Mouse (Mus musculus) layer of hippocampus, postnatal 25 days (tissue): Measurements from ENCODE around the gene Kdm5b. TPM values are rescaled to one million over a fixed set of nuclear protein-coding genes. Genes with fewer than 3 reads are reported as not detected.

ENCODE experiments used
- DNase-seq, 2 experiments: peaks; one replicate each; pipeline ENCODE4 v3.0.0; 2022; ENCODE audit warnings: mixed read lengths in 2 of 2, low spot score in 1 of 2; ENCODE audit errors: extremely low spot score in 1 of 2
- total RNA-seq, 2 experiments: library from RNA; stranded (reverse); gene quantifications; 2 replicates each; pipeline ENCODE4 v1.2.3; 2021

Kdm5b gene
- total RNA-seq, 2 experiments from 2014 or later = 71.1 to 75.3 TPM

- DNase-seq = no peak
These were observed 81.5 kb downstream of the Kdm5b start for GRCm38 (mm10) chr1:134641507-134641906.

- DNase-seq = no peak
These were observed 83.7 kb downstream of the Kdm5b start for GRCm38 (mm10) chr1:134643702-134644101.

- DNase-seq = no peak
These were observed 85.6 kb downstream of the Kdm5b start for GRCm38 (mm10) chr1:134645408-134646200.

DNA sequence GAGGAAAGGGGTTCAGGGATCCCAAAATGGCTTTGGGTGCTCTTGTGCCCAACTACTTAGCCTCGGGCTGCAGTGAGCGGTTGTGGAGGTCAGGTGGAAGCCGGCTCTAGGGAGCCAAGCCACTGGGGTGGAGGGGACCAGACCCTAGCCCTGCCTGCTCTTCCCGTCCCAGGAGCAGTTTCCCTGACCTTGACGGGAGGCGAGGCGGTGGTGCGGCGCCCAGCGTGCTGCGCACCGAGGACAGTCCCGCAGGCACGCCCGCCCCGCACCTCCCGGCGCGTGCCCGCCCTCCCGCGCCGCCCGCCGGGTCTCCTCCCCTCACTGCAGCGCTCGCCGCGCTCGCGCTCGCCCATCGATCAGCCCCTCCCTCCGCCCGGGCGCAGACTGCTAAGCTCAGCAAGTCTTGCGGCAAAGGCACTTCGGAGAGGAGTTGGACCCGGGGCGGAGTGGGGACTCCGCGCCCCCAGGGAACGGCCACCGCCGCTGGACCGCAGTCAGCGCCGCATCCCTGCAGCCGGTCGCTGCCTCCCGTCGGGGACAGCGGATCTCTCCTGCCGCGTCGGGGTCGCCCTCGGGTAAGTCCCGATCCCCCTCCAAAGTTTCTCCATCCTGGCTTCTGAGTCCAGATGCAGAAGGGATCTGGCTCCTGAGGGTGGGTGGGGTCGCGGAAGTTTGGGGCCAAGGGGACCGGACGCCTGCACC lies 86.4 kb downstream of the Kdm5b start, which contains the start of gene Syt2:
TSS of gene Syt2 (plus strand) at position 417 of the 702 bp plus-strand sequence.
- peak; percentile 29 to 30 for DNase-seq

- no peak for DNase-seq
These were observed 87.0 kb downstream of the Kdm5b start for GRCm38 (mm10) chr1:134646963-134647282.

DNA sequence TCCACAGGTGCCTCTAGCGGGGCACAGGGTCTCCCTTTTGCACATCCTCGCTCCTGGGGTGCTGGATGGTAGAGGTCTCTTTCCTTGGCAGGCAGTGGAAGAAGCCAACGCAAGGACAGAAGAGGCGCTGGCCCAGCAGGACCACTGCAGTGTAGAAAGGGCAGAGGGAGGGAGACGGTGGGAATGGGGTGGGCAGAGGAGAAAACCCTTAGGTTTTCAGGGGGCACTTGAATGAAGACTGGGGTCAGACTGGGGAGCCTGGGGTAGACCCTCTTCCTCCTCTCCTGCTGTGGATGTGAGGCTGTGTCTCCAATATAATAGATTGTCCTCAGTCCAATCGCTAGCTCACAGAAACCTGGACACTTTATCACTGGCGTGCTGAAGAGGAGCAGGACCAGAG lies 87.6 kb downstream of the Kdm5b start:
- DNase-seq = no peak

GRCm38 (mm10) chr1:134650816-134651215 lies 90.8 kb downstream of the Kdm5b start:
- DNase-seq = no peak

DNA sequence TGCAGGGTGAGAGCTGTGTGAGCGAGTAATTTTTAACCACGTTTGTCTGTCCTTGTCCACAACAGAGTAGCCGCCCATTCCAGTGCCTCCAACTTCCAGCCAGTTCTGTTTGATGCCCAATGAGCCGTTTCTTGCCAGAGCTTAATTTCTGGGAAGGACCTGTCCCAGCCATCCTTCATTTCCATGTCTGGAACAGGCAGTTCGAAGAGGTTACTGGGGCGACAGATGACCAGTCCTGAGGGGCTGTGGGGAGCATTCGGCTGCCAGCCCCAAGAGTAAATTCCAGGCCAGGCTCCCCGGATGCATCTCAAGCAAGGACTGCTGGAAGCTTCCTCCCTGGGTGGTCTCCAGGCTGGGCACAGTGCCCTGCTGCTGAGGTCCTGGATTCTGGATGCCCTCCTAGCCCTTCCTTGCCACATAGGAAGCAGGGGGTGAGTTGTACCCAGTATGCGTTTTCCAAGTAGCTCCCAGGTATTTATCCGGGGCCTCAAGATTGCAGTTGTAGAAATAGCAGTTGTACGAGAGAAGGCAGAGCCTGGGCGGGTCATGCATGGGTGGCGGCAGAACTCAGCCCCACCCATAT lies 91.4 kb downstream of the Kdm5b start:
- peak in 1 of 2 experiments; percentile 35 for DNase-seq

GRCm38 (mm10) chr1:134651851-134652398 lies 92.0 kb downstream of the Kdm5b start:
- no peak for DNase-seq

- DNase-seq = no peak
These were observed 93.8 kb downstream of the Kdm5b start for GRCm38 (mm10) chr1:134653603-134654257.

DNA sequence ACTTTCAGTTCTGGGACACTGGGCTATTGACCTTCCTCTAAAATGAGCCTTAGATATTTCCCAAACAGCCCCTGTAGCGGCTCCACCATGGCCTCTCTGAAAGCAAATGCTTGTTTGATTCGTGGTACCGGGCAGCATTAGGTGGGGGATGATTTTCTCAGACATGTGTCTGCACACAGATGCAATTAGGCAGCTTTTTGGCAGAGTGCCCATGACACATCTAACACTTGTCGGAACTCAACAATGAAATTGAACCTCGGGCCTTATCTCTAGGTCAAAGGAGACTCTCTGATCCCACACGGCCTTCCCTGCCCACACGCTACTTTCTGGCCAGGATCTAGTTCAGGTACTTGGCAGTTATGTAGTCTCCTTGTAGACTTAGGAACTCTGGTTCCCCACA lies 98.9 kb downstream of the Kdm5b start:
- no peak for DNase-seq

DNA sequence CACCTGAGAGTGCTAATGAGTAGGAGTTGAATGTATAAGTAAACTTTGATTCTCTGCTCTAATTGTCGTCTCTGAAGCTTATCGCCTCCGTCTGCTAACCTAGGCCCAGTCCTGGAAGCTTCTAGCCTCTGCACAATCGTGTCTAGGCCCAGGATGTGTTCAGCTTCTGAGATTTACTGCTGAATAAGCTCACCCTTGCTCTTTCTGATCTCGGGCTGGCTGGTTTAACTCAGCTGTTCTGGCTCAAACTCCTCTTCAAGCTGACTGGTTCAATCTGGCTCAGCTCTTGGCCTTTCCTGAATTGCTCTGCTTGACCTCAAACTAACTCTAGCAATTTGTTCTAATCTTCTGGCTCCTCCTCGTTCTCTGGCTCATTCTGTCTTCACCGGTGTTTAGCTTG lies 100.2 kb downstream of the Kdm5b start:
- DNase-seq = no peak

DNA sequence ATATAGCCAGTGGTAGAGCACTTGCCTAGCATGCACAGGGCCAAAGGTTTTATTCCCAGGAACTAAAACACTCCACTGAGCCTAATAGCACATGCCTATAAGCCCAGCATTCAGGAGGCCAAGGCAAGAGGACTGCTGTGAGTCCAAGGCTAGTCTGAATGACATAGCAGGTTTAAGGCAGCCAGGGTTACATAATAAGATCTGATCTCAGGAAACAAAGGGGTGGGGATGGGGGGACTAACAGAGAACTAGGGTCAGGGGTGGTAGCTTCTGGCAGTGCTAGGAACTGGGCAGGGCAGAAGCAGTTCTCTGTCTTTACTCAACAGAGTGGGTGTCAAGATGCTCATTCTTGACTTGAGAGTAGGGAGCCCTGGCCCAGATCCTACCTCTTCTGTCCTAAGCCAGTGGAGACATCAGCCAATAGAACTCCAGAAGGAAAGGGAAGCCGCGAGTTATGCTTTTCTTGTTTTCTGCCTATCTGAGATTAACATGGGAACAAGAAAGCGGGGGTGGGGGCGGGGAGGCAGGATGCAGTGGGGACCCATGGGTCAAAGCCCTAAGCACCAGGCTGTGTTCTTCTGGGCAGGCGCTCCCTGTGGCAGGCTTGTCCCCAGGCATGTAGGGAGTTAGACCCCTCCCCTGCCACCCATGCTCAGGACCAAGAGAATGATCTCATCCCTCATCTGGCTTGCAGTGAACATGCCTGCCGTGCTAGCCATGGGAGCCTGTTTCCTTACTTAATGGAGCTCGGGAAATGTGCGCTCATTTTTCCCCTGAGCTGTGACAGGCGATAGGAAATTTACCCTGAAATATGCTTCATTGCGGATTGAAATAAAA lies 111.5 kb downstream of the Kdm5b start:
- DNase-seq = no peak

DNA sequence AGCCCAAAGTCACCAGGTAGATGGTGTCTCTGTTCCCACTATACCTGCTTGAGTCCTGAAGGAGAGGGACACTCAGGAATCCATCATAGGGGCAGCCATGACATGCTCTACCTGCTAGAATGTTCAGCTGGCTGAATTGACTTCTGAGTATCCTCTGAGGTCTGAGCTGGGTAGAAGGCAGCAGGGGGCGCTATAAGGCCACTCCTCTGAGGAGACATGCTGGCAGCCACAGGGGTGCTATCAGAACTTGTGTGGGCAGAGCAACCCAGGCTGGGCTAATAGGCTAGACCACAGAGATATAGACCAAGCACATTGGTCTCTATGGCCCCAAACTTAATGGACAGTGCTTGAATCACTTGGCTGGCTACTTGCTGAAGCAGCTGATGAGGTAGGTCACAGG lies 114.3 kb downstream of the Kdm5b start:
- DNase-seq = no peak

- no peak for DNase-seq
These were observed 119.5 kb downstream of the Kdm5b start for GRCm38 (mm10) chr1:134679445-134679844.

GRCm38 (mm10) chr1:134680617-134681016 lies 120.6 kb downstream of the Kdm5b start:
- DNase-seq = no peak

DNA sequence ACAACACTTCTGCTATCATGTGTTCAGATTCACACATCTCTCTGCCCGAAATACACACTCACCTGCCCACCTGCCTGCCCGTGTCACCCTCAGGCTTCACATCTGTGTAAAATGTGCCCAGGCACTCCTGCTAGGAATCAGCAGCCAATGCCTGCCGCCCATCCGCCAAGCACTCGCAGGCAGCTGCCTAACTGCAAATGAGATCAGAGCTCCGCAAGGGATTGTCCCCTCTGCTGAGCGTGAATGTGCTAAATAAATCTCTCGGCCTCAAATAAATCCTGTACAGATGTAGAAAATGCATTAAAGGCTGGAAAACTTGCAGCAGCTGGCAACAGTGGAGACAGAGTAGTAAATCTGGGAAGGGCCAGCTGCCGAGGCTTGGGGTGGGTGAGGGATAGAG lies 122.5 kb downstream of the Kdm5b start:
- no peak for DNase-seq
